In genomic region chr6:30400146-30400545, GRCm38 (mm10) we compare ENCODE assay signal across 8 mouse cellular contexts. TPM values are rescaled to one million over a fixed set of nuclear protein-coding genes. Genes with fewer than 3 reads are reported as not detected.
DNase-seq lines count a peak whose midpoint lies in the region; ATAC-seq and TF ChIP-seq lines count a peak whose summit lies in the region.
"Had no signal": no experiment of that assay in that cellular context is flagged by ENCODE, and none has a peak within 500 bp of the region (broad histone marks: within the 10 kb centered on the region; RNA-seq: fewer than 3 reads in every experiment).

No protein-coding gene starts in this region.

- H3K27me3 ChIP-seq in kidney, embryonic 16.5 days (ENCODE audit: insufficient read depth, low read length) = no peaks in the 10 kb centered on the region
- no peaks in the 10 kb centered on the region for H3K27me3 ChIP-seq in midbrain, embryonic 11.5 days (ENCODE audit: control insufficient read depth, insufficient read depth, low read length)

- no peak for DNase-seq in kidney, postnatal 36 days
- peak; percentile 59 for DNase-seq in midbrain, embryonic 11.5 days (ENCODE audit: low spot score, missing footprints)
- no peak for DNase-seq in MN1 (ENCODE audit: low spot score)
- no peak for DNase-seq in layer of hippocampus, adult 18-20 months (ENCODE audit: low spot score in 2 of 2)
- DNase-seq: layer of hippocampus, adult 9-11 months had no signal

- no peaks in the 10 kb centered on the region for H3K36me3 ChIP-seq in kidney, embryonic 16.5 days (ENCODE audit: insufficient read depth, low read length)
- no peaks in the 10 kb centered on the region for H3K36me3 ChIP-seq in midbrain, embryonic 11.5 days (ENCODE audit: control insufficient read depth, insufficient read depth, low read length)

- no peak for ATAC-seq in kidney, embryonic 16.5 days (ENCODE audit: low FRiP score, low TSS enrichment)
- ATAC-seq in midbrain, embryonic 11.5 days (ENCODE audit: low FRiP score) = no peak

- no peak for TF ChIP-seq CTCF in bone marrow macrophage, adult 2 months (IDR thresholded peaks at IDR 0.05; ENCODE audit: low read depth, low read length)
- TF ChIP-seq CTCF in embryonic fibroblast, embryonic 13.5 days (IDR thresholded peaks at IDR 0.05; ENCODE audit: borderline replicate concordance, insufficient read depth, low read length) = no peak

- H3K9me3 ChIP-seq in kidney, embryonic 16.5 days (ENCODE audit: low read length) = no peaks in the 10 kb centered on the region
- H3K9me3 ChIP-seq in midbrain, embryonic 11.5 days (ENCODE audit: control insufficient read depth, low read length) = no peaks in the 10 kb centered on the region

- H3K27ac ChIP-seq in kidney, embryonic 16.5 days (ENCODE audit: low read length) = peak overlapping the region; percentile 97
- H3K27ac ChIP-seq in bone marrow macrophage, adult 2 months (ENCODE audit: insufficient read depth, low read depth, low read length) = 0 out of 2 replicates have a peak overlapping the region, but pooled peaks have one; percentile 76
- H3K27ac ChIP-seq in embryonic fibroblast, embryonic 13.5 days (ENCODE audit: insufficient read depth, low read length) = peak overlapping the region; percentile 95
- no peak overlapping the region for H3K27ac ChIP-seq in midbrain, embryonic 11.5 days (ENCODE audit: low read depth, low read length)

- H3K4me3 ChIP-seq in kidney, embryonic 16.5 days (ENCODE audit: low read length) = no peak overlapping the region
- H3K4me3 ChIP-seq in bone marrow macrophage, adult 2 months (ENCODE audit: insufficient read depth, low read length) = no peak overlapping the region
- H3K4me3 ChIP-seq in embryonic fibroblast, embryonic 13.5 days (ENCODE audit: insufficient read depth, low read length) = no peak overlapping the region
- no peak overlapping the region for H3K4me3 ChIP-seq in midbrain, embryonic 11.5 days (ENCODE audit: low read depth, low read length)

- 72% methylated on average over 5 of the region's 5 CpGs for WGBS in kidney, embryonic 16.5 days
- 81% methylated on average over 5 of the region's 5 CpGs for WGBS in midbrain, embryonic 11.5 days

- H3K4me1 ChIP-seq in kidney, embryonic 16.5 days (ENCODE audit: insufficient read depth, low read length) = peaks cover 11% of the 10 kb centered on the region
- H3K4me1 ChIP-seq in bone marrow macrophage, adult 2 months (ENCODE audit: control insufficient read depth, insufficient read depth, low read length) = peaks cover 10% of the 10 kb centered on the region
- no peaks in the 10 kb centered on the region for H3K4me1 ChIP-seq in embryonic fibroblast, embryonic 13.5 days (ENCODE audit: control insufficient read depth, insufficient read depth, low read length)
- H3K4me1 ChIP-seq in midbrain, embryonic 11.5 days (ENCODE audit: control insufficient read depth, insufficient read depth, low read length) = no peaks in the 10 kb centered on the region

- TF ChIP-seq POLR2A in bone marrow macrophage, adult 2 months (IDR thresholded peaks at IDR 0.05; ENCODE audit: borderline replicate concordance, low read depth, low read length) = no peak
- TF ChIP-seq POLR2A in embryonic fibroblast, embryonic 13.5 days (IDR thresholded peaks at IDR 0.05; ENCODE audit: low read depth, low read length) = no peak

- H3K9ac ChIP-seq in kidney, embryonic 16.5 days (replicated peaks; ENCODE audit: low read length) = no peak overlapping the region
- H3K9ac ChIP-seq in midbrain, embryonic 11.5 days (ENCODE audit: low read length) = no peak overlapping the region

- H3K4me2 ChIP-seq in kidney, embryonic 16.5 days (replicated peaks; ENCODE audit: low read depth, low read length) = peak overlapping the region; percentile 61
- no peak overlapping the region for H3K4me2 ChIP-seq in midbrain, embryonic 11.5 days

RNA-seq across cellular contexts. Expression of gene Klhdc10, which starts 1.5 kb away (rescaled TPM):
- polyA plus RNA-seq in kidney, embryonic 16.5 days (2015; fragmentation: Nextera tagmentation; extraction: Ambion mirVana) = 26.8 and 30.2 TPM in 2 replicates
- polyA plus RNA-seq in bone marrow macrophage, adult 2 months (2012; ENCODE audit: insufficient read depth, insufficient read length, missing spikeins) = 17.3 and 18.1 TPM in 2 replicates
- polyA plus RNA-seq in embryonic fibroblast, embryonic 13.5 days (2011; ENCODE audit: insufficient read length, low read depth, missing spikeins) = 39.0 and 54.6 TPM in 2 replicates
- 28.3 and 28.8 TPM in 2 replicates for polyA plus RNA-seq in midbrain, embryonic 11.5 days (2014; fragmentation: Nextera tagmentation; extraction: Ambion mirVana)
- total RNA-seq in layer of hippocampus, adult 18-20 months (2021) = 10 to 100 TPM; 85.1 to 93.9 TPM

RNA-seq across cellular contexts. Expression of gene Zc3hc1, which starts 9.3 kb away (rescaled TPM):
- polyA plus RNA-seq in kidney, embryonic 16.5 days (2015; fragmentation: Nextera tagmentation; extraction: Ambion mirVana) = 69.8 and 71.7 TPM in 2 replicates
- polyA plus RNA-seq in bone marrow macrophage, adult 2 months (2012; ENCODE audit: insufficient read depth, insufficient read length, missing spikeins) = 16.7 and 18.9 TPM in 2 replicates
- polyA plus RNA-seq in embryonic fibroblast, embryonic 13.5 days (2011; ENCODE audit: insufficient read length, low read depth, missing spikeins) = 27.4 and 29.0 TPM in 2 replicates
- 75.4 and 76.8 TPM in 2 replicates for polyA plus RNA-seq in midbrain, embryonic 11.5 days (2014; fragmentation: Nextera tagmentation; extraction: Ambion mirVana)
- 10 to 100 TPM; 23.8 to 26.5 TPM for total RNA-seq in layer of hippocampus, adult 18-20 months (2021)
